ENCODE assay signal across 9 mouse cellular contexts in the genomic region with DNA sequence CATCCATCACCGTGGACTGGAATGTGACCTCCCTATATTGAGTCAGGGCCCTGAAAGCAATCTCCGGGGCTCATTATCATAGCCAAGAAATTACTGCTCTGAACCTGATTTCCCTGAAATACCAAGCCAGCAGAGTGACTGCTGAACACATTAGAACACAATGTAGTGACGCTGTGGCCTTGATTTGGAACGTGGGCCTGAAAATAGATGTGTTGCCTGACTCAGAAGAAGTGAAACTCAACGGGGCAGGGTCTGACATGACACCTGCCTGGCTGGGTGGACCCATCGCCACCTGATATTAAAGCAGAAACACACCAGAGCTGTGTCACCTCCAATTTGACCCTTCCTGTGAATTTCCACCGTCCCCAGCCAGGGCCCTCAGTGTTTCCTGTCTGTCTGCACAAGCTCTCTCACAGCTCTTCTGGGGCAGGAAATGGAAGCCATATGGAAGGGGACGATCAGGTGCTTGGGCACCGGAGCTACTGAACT. TPM values are rescaled to one million over a fixed set of nuclear protein-coding genes. Genes with fewer than 3 reads are reported as not detected.
DNase-seq lines count a peak whose midpoint lies in the region; ATAC-seq and TF ChIP-seq lines count a peak whose summit lies in the region.
"Had no signal": no experiment of that assay in that cellular context is flagged by ENCODE, and none has a peak within 500 bp of the region (broad histone marks: within the 10 kb centered on the region; RNA-seq: fewer than 3 reads in every experiment).

No protein-coding gene starts in this region.

- no peaks in the 10 kb centered on the region for H3K4me1 ChIP-seq in lung, adult 2 months (ENCODE audit: control insufficient read depth, insufficient read depth, low read length)
- peaks cover 9% of the 10 kb centered on the region for H3K4me1 ChIP-seq in forebrain, embryonic 11.5 days (replicated peaks; ENCODE audit: control insufficient read depth, insufficient read depth, low read length)
- peaks cover 29% of the 10 kb centered on the region for H3K4me1 ChIP-seq in intestine, embryonic 16.5 days (ENCODE audit: control insufficient read depth, insufficient read depth, low read length)
- peaks cover 38% of the 10 kb centered on the region for H3K4me1 ChIP-seq in neural tube, embryonic 12.5 days

- peak; percentile 17 to 24 for DNase-seq in lung, adult 18-20 months
- no peak for DNase-seq in lung, adult 2 months
- no peak for DNase-seq in forebrain, embryonic 11.5 days (ENCODE audit: low spot score)
- DNase-seq in layer of hippocampus, adult 18-20 months (ENCODE audit: low spot score in 2 of 2) = no peak
- DNase-seq in urinary bladder, postnatal 4 days (ENCODE audit: low spot score in 2 of 2) = no peak

- no peak overlapping the region for H3K4me3 ChIP-seq in lung, adult 2 months (replicated peaks; ENCODE audit: extremely low read depth, low read depth, low read length)
- no peak overlapping the region for H3K4me3 ChIP-seq in forebrain, embryonic 11.5 days (ENCODE audit: low read depth, low read length)
- H3K4me3 ChIP-seq in intestine, embryonic 16.5 days (ENCODE audit: low read length) = no peak overlapping the region; the same call in 1 of the 2 replicates
- H3K4me3 ChIP-seq in neural tube, embryonic 12.5 days = no peak overlapping the region

- no peaks in the 10 kb centered on the region for H3K9me3 ChIP-seq in forebrain, embryonic 11.5 days (ENCODE audit: control insufficient read depth, low read length)
- no peaks in the 10 kb centered on the region for H3K9me3 ChIP-seq in intestine, embryonic 16.5 days (ENCODE audit: control insufficient read depth, low read length)
- H3K9me3 ChIP-seq in neural tube, embryonic 12.5 days = no peaks in the 10 kb centered on the region

- no peak overlapping the region for H3K9ac ChIP-seq in forebrain, embryonic 11.5 days (ENCODE audit: low read length)
- H3K9ac ChIP-seq in intestine, embryonic 16.5 days (ENCODE audit: low read depth, low read length) = no peak overlapping the region
- no peak overlapping the region for H3K9ac ChIP-seq in neural tube, embryonic 12.5 days

- H3K27me3 ChIP-seq in forebrain, embryonic 11.5 days (ENCODE audit: control insufficient read depth, insufficient read depth, low read length) = no peaks in the 10 kb centered on the region
- H3K27me3 ChIP-seq in intestine, embryonic 16.5 days (replicated peaks; ENCODE audit: control insufficient read depth, insufficient read depth, low read length) = no peaks in the 10 kb centered on the region
- no peaks in the 10 kb centered on the region for H3K27me3 ChIP-seq in neural tube, embryonic 12.5 days (replicated peaks)
- H3K27me3 ChIP-seq: Patski had no signal

- no peak for ATAC-seq in forebrain, embryonic 11.5 days (replicated peaks; ENCODE audit: low FRiP score)
- ATAC-seq in intestine, embryonic 16.5 days = peak; percentile 42; the same call in 1 of the 2 replicates
- ATAC-seq in neural tube, embryonic 12.5 days (ENCODE audit: low FRiP score, low read depth) = no peak
- no peak for ATAC-seq in erythroid progenitor cell, adult 5-6 weeks (replicated peaks; ENCODE audit: low FRiP score, poor library complexity, severe bottlenecking)
- ATAC-seq: Patski had no signal

- no peak for TF ChIP-seq CTCF in lung, adult 2 months (IDR thresholded peaks at IDR 0.05; ENCODE audit: insufficient read depth, low read length)

- WGBS in lung, adult 2 months = 15% methylated on average over 9 of the region's 9 CpGs
- 55% methylated on average over 9 of the region's 9 CpGs for WGBS in forebrain, embryonic 11.5 days
- 16% methylated on average over 9 of the region's 9 CpGs for WGBS in intestine, embryonic 16.5 days
- 30% methylated on average over 9 of the region's 9 CpGs for WGBS in neural tube, embryonic 12.5 days

- peak overlapping the region; percentile 25 for H3K27ac ChIP-seq in forebrain, embryonic 11.5 days (ENCODE audit: low read depth, low read length)
- H3K27ac ChIP-seq in intestine, embryonic 16.5 days (ENCODE audit: low read length) = peak overlapping the region; percentile 45
- peak overlapping the region; percentile 60; the same call in 1 of the 2 replicates for H3K27ac ChIP-seq in neural tube, embryonic 12.5 days

- no peak overlapping the region for H3K4me2 ChIP-seq in forebrain, embryonic 11.5 days (ENCODE audit: low read depth, low read length, severe bottlenecking)
- peak overlapping the region; percentile 25; the same call in 1 of the 2 replicates for H3K4me2 ChIP-seq in intestine, embryonic 16.5 days (ENCODE audit: low read depth, low read length)
- peak overlapping the region; percentile 24; the same call in 1 of the 2 replicates for H3K4me2 ChIP-seq in neural tube, embryonic 12.5 days (replicated peaks)

- no peaks in the 10 kb centered on the region for H3K36me3 ChIP-seq in forebrain, embryonic 11.5 days (ENCODE audit: control insufficient read depth, insufficient read depth, low read length)
- peaks cover under 1% of the 10 kb centered on the region; the same call in 1 of the 2 replicates for H3K36me3 ChIP-seq in intestine, embryonic 16.5 days (ENCODE audit: control insufficient read depth, insufficient read depth, low read length)
- peaks cover 8% of the 10 kb centered on the region; the same call in 1 of the 2 replicates for H3K36me3 ChIP-seq in neural tube, embryonic 12.5 days

- no peak for TF ChIP-seq POLR2A in lung, adult 2 months (IDR thresholded peaks at IDR 0.05; ENCODE audit: borderline replicate concordance, extremely low read depth, low read depth, low read length)

RNA-seq across cellular contexts. Expression of a gene that starts 13.0 kb away (rescaled TPM):
- 39.3 and 47.5 TPM in 2 replicates for polyA plus RNA-seq in lung, adult 2 months (2012; rRNA removed)
- 3.3 and 4.9 TPM in 2 replicates for polyA plus RNA-seq in forebrain, embryonic 11.5 days (2014; fragmentation: Nextera tagmentation; extraction: Ambion mirVana)
- polyA plus RNA-seq in intestine, embryonic 16.5 days (2015; fragmentation: Nextera tagmentation; extraction: Ambion mirVana) = 2.5 TPM in 2 replicates
- polyA plus RNA-seq in neural tube, embryonic 12.5 days (2016; fragmentation: Nextera tagmentation; extraction: Ambion mirVana) = 6.4 and 7.1 TPM in 2 replicates
- 10 to 100 TPM; 28.8 to 29.5 TPM for total RNA-seq in layer of hippocampus, adult 18-20 months (2021)
- 87.9 and 89.7 TPM in 2 replicates for total RNA-seq in erythroid progenitor cell, adult 5-6 weeks (2015; ENCODE audit: low replicate concordance)
- total RNA-seq in erythroid progenitor cell, adult 5-6 weeks (2017; ENCODE audit: low replicate concordance) = 26.2 and 32.4 TPM in 2 replicates

RNA-seq across cellular contexts. Expression of a gene that starts 26.8 kb away (rescaled TPM):
- 7.2 and 12.4 TPM in 2 replicates for polyA plus RNA-seq in lung, adult 2 months (2012; rRNA removed)
- 78.8 and 83.0 TPM in 2 replicates for polyA plus RNA-seq in forebrain, embryonic 11.5 days (2014; fragmentation: Nextera tagmentation; extraction: Ambion mirVana)
- polyA plus RNA-seq in intestine, embryonic 16.5 days (2015; fragmentation: Nextera tagmentation; extraction: Ambion mirVana) = 152 and 165 TPM in 2 replicates
- polyA plus RNA-seq in neural tube, embryonic 12.5 days (2016; fragmentation: Nextera tagmentation; extraction: Ambion mirVana) = 90.5 and 91.7 TPM in 2 replicates
- total RNA-seq in layer of hippocampus, adult 18-20 months (2021) = 100 to 1,000 TPM; 103 to 105 TPM
- 9.0 and 12.6 TPM in 2 replicates for total RNA-seq in erythroid progenitor cell, adult 5-6 weeks (2015; ENCODE audit: low replicate concordance)
- 4.1 and 18.0 TPM in 2 replicates for total RNA-seq in erythroid progenitor cell, adult 5-6 weeks (2017; ENCODE audit: low replicate concordance)

RNA-seq across cellular contexts. Expression of a gene that starts 51.2 kb away (rescaled TPM):
- polyA plus RNA-seq in lung, adult 2 months (2012; rRNA removed) = 31.9 and 33.9 TPM in 2 replicates
- 1.6 and 2.0 TPM in 2 replicates for polyA plus RNA-seq in forebrain, embryonic 11.5 days (2014; fragmentation: Nextera tagmentation; extraction: Ambion mirVana)
- 0.95 and 1.2 TPM in 2 replicates for polyA plus RNA-seq in intestine, embryonic 16.5 days (2015; fragmentation: Nextera tagmentation; extraction: Ambion mirVana)
- polyA plus RNA-seq in neural tube, embryonic 12.5 days (2016; fragmentation: Nextera tagmentation; extraction: Ambion mirVana) = 2.6 and 3.4 TPM in 2 replicates
- 1 to 10 TPM; 6.4 to 7.4 TPM for total RNA-seq in layer of hippocampus, adult 18-20 months (2021)
- total RNA-seq in erythroid progenitor cell, adult 5-6 weeks (2015; ENCODE audit: low replicate concordance) = not detected in 2 replicates
- total RNA-seq in erythroid progenitor cell, adult 5-6 weeks (2017; ENCODE audit: low replicate concordance) = not detected in 2 replicates

Comparison
In these comparisons a context has a peak if more than half of its experiments do, and no peak if none do; other contexts are left out.
1. DNase-seq: peak in lung, adult 18-20 months (2 of 2); none in lung, adult 2 months (single experiment), forebrain, embryonic 11.5 days (single experiment), layer of hippocampus, adult 18-20 months (0 of 2) and urinary bladder, postnatal 4 days (0 of 2).
2. Peak in every context shown above with its lines, with median percentiles within 50 percentile points of each other: H3K27ac ChIP-seq.